Mouse (Mus musculus) heart, postnatal 0 days (tissue): Measurements from ENCODE around the gene Pcca.

Experiments
- CTCF ChIP-seq: IDR thresholded peaks from 2 replicates; pipeline ENCODE4 v1.5.1; 2016; ENCODE audit warnings: antibody characterized with exemption, control low read depth, low read depth
- EP300 ChIP-seq: IDR thresholded peaks from 2 replicates; pipeline ENCODE4 v1.6.1; 2016; ENCODE audit warnings: antibody characterized with exemption, low read depth

DNA sequence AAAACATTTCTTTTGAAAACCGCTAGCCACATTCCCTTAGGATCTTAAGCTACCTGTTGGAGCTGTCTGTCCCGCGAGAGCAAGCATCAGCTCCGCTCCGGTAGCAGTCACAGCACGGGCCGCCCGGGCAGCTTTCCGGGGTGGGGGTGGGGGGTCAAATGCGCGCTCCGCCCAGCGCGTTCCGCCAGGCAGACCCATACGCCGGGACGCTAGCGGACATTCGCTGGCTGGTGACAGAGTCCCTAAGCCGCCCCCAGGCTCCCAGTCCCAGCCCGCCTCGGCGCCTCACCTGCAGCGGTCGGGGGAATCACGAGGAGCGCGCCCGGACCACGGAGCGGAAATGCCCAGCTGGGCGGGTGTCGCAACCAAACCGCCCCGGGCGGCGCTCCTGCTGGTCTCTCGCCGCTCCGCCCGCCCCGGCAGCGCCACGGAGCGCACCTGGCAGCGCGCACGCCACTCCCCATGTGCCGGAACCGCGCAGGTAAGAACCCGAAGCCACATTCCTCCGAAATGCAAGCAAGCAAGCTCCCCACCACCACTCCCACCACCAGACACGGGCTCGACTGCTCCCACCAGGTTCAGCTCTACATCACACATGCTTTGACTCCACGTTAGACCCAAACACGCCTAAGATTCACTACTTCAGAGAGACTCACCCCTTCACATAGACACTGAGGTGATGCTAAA, 378.8 kb downstream of the Pcca start:
- TF ChIP-seq CTCF (no peak), EP300 (no peak)
